Mouse (Mus musculus): ENCODE data around the gene A730049H05Rik. TPM values are rescaled to one million over a fixed set of nuclear protein-coding genes. Genes with fewer than 3 reads are reported as not detected.

Gene A730049H05Rik
- not detected for polyA plus RNA-seq (2017; shearing (Covaris generic))

DNA sequence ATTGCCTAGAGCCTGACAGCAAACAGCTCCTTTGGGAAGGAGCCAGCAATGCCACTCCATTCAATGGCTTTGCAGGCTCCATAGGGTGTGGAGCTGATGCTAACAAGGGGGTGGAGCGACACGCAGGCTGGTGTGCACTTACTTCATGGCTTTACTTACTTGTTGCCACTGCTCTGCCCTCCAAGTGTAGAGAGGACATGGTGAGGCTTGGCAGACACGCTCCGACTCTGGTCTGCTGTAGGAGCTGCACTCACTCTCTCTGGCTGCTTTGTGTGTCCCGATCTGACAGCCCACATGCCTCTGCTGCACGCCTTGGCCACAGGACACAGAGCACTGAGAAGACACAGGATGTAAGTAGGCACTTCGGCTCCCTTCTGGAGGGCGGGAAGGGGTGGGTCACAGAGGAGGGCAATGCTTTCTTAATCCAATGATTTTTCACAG, at the start of gene A730049H05Rik:
TSS of gene A730049H05Rik (plus strand) at position 168 of the 441 bp plus-strand sequence.

DNA sequence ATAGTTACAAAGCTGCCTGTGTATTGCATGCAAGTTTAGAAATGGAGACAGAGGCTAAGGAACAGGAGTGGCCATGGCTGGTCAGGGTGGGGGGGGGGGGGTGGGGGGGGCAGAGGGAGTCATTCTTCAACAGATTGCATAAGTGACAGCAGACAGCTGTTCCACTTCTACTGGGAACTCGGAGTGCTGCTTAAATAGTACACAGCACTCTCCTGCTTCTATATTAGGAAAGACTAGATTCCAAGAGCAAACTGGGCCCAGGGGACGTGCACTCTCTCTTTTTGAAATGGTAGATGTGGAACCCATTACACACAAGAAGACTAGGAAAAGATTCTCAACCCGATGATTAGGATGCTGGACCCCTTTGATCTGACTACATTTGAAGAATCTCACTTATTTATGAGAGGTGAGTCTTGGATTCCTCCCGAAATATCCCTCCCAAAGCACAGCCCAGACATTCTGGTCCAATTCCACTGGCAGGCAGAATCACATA, 52.9 kb downstream of the A730049H05Rik start, which contains the start of gene Gm15737:
TSS of gene Gm15737 (plus strand) at position 269 of the 493 bp plus-strand sequence.

Other genes starting within 250 kb of the A730049H05Rik start
- 0.04 TPM for gene Prickle2, start 110.3 kb upstream of the A730049H05Rik start, polyA plus RNA-seq (2017; shearing (Covaris generic))
- gene Gm15737, start 52.9 kb downstream of the A730049H05Rik start, polyA plus RNA-seq (2017; shearing (Covaris generic)) = not detected
- gene Adamts9, start 127.0 kb downstream of the A730049H05Rik start, polyA plus RNA-seq (2017; shearing (Covaris generic)) = 0.23 TPM

Measured in inflammation-experienced regulatory T-cells, adult 16 weeks (primary cell).